Mouse (Mus musculus) cerebellum, postnatal 10 days (tissue): ENCODE data around the gene Nox4.

Source experiments
- DNase-seq, 2 experiments: peaks; one replicate each; pipeline ENCODE4 v3.0.0; 2021; ENCODE audit warnings: mixed read lengths in 2 of 2

Nox4 gene

DNA sequence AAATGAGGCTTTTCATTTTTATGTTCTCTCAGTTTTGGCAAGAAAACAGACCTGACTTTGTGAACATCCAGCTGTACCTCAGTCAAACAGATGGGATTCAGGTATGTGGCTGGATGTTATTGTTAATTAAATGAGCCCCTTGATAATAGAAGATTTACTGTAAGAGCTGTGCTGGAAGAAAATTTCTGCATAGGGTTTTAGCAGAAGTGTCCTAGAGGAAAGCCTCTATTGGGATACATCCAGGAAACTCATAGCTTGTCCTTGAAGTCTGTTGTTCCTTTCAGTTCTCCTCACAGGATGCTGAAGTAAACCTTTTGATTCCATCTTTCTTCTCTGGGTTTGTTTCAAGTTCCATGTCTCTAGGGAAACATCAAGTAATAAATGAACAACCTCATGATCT lies 128.4 kb downstream of the Nox4 start:
- DNase-seq: no peak

GRCm38 (mm10) chr7:87374935-87375334 lies 129.0 kb downstream of the Nox4 start:
- no peak for DNase-seq

GRCm38 (mm10) chr7:87397023-87397422 lies 151.1 kb downstream of the Nox4 start:
- DNase-seq: no peak

- peak; percentile 19 to 21 for DNase-seq
Measured at GRCm38 (mm10) chr7:87411373-87411772, 165.5 kb downstream of the Nox4 start.

GRCm38 (mm10) chr7:87413271-87413670 lies 167.4 kb downstream of the Nox4 start:
- DNase-seq: no peak
